Mouse (Mus musculus) CD4-positive helper T cell, adult 2 months (primary cell): ENCODE measurements around the gene Dcp1b.
A peak's percentile ranks its signal among the peaks of the same experiment; 100 is the strongest.

Experiments used
- DNase-seq: peaks from one replicate; pipeline ENCODE4 v3.0.0-alpha.2; 2012; ENCODE audit warnings: low read depth, missing footprints, low spot score

Dcp1b gene

DNA sequence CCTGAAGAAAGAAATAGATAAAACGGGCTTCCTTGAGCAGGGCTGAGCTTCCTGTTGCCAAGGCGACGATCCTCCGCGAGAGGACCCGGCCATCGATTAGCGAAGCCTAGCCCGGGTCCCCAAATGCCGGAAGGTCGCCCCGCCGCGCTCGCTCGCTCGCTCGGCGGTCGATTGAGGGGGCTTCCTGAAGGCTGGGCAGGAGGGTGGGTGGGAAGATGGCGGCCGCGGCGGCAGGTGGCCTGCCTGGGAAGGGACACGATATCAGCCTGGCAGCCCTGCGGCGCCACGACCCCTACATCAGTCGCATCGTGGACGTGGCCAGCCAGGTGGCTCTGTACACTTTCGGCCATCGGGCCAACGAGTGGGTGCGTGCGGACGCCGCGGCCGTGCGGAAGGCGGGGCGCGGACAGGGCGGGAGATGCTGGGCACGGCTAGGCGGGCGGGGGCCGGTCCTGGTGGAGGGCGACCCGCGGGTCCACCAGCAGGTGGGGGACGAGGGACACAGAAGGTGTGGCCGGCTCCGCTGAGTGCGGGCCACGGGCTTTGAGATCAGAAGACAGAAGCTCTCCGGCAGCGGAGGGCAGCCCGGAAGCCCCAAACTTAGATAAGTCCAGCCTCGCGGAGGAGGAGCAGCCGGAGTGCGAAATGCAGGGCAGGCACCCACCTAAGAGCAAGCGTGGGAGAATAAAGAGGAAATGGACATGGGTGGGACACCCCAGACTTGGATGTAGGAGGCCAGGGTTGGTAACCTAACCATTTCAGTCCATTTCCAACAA, at the start of gene Dcp1b:
Gene Dcp1b (plus strand): TSS at position 176 of the 776 bp plus-strand sequence.
- peak; percentile 94 for DNase-seq

DNA sequence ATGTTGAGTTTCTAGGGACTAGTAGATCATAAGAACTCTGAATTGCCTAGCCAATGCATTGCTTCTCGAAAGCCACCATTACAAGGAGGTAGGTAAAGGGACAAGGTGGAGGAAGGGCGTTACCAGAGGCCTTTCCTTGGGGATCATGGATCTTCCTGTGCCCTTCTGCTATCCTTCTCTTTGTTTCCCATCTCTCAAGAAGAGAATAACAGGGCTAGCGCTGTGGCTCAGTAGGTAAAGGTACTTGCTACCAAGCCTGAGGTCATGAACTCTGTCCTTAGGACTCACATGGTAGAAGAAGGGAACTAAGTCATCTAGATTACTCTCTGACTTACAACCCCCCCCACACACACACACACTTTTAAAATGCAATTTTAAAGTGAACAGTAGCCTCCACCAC, 48.1 kb upstream of the Dcp1b start:
- no peak for DNase-seq

DNA sequence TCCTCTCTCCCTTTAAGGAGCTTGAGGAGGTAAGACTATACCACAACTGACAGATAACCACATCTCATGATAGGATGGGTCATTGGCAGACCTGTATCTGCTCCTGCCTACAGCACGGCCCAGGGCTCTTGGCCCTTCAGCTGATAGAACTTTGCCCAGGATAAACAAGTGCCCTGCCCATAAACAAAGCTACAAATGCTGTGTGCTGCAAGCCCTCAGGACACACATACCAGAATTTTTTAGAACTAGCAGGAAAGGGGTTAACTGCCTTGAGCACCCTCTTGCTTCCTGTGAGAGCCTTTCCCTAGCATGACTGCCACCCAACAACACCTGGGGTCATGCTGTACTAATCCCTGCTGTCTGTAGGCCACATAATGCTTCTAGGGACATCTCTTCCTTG, 47.0 kb upstream of the Dcp1b start:
- DNase-seq, result no peak

GRCm38 (mm10) chr6:119128521-119128920, 46.5 kb upstream of the Dcp1b start:
- no peak for DNase-seq

DNA sequence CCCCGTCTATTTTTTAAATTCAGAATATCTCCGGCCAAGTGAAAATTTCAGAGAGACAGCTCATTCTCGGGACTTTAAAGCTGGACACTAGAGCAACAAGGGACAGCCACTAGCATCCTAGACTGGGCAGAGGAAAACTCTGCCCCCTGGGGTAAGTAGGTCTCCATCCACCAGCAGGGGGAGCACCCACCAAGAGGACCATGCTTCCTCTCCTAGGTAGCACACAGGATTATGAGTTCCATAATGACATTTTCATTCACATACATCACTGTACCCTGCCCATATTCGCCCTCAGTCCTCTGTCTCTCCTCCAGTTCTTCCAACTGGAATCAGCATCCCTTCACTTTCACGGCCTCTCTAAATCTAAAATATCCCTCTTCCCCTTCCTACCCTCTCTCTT, 45.4 kb upstream of the Dcp1b start:
- peak; percentile 31 for DNase-seq

DNA sequence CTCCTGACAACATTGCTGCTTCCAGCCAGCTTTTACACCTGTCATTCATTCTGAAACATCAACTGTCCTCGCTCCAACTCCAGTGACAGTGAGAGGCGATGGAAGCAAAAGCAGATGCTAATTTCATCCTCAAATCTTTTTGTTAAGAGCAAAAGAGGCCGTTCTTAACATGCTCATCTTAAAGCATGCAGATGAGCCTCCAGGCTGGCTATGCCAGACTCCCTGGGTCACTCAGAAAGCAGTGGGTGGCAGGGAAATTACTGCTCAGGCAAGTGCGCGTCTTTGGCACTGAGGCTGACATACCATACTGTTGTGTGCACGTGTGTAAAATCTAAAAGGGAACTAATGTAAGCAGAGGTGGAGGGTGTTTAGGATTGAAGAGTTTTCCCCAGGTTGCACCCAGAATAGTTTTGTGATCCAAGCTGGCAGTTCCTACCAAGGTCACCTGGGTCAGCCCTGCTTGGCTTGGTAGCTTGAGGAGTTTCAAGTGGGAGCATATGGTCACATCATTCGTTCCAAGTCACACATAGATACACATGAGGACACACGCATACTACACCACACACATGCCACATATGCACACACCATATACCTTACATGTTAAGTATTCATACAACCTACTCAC, 42.8 kb upstream of the Dcp1b start:
- no peak for DNase-seq

- no peak for DNase-seq
These were observed 42.2 kb upstream of the Dcp1b start for GRCm38 (mm10) chr6:119132863-119133262.

DNA sequence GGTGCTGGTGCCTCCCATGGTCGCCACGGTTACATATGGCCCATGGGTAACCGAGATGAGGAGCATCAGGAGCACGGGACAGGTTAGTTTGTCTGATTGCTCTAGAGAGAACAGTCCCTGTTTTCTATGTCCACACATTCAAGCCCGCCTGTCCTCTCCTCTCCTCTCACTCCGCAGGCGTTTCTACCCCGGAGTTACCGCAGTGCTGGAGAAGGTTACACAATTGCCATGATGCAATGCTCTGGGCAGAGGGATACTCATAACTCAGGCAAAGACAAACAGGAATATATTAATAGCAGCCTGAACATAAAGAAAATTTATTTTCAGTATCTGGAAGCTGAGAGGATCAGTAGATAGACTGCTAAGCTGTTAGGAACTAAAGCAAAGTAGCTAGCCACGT, 37.3 kb upstream of the Dcp1b start:
- DNase-seq, result no peak

GRCm38 (mm10) chr6:119139561-119139960, 35.5 kb upstream of the Dcp1b start:
- DNase-seq, result no peak

DNA sequence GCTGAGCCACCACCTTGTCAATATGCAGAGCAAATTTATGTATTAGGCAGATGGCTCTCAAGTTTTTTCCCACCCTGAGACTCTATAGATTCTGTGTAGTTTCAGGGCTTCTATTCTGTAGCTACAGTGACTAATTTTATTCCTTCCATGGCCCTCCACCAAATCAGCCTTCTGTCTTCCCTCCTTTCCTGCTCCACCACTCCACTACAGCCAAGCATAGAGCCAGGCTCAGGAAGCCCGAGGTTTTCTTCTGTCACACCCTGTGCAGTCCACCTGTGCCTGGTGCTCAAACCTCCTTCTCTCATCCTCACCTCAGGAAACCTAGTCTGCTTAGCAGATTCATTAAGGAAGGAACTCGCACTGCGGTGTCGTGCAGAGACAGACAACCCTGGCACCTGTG, 29.9 kb upstream of the Dcp1b start:
- no peak for DNase-seq

- DNase-seq, result no peak
These were observed 9.4 kb upstream of the Dcp1b start for GRCm38 (mm10) chr6:119165677-119166076.

GRCm38 (mm10) chr6:119174307-119175074, 562 bp upstream of the Dcp1b start:
- DNase-seq, result no peak

- no peak for DNase-seq
These were observed 1.1 kb downstream of the Dcp1b start for GRCm38 (mm10) chr6:119176103-119176502.

- DNase-seq, result no peak
These were observed 2.0 kb downstream of the Dcp1b start for GRCm38 (mm10) chr6:119177101-119177500.

GRCm38 (mm10) chr6:119180188-119180587, 5.1 kb downstream of the Dcp1b start:
- no peak for DNase-seq

DNA sequence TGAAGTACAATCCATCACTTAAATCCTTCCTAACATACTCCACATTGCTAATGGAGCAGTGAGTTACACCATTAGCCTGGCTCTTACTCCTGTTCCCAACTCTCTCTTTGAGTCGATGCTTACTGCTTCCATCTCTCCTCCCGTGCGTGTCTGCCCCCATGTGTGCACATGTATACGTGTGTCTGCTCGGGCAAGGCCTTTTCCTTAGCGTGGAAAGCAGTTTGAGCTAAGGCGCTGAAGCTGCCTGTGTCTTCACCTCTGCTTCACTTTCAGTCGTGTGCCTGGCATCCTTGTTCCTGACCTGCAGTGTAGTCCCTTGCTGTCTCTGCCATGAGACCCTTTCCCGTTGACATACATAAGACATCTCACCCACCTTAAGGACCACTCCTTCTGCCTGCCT, 7.2 kb downstream of the Dcp1b start:
- DNase-seq, result no peak

GRCm38 (mm10) chr6:119183781-119184180, 8.7 kb downstream of the Dcp1b start:
- DNase-seq, result no peak

DNA sequence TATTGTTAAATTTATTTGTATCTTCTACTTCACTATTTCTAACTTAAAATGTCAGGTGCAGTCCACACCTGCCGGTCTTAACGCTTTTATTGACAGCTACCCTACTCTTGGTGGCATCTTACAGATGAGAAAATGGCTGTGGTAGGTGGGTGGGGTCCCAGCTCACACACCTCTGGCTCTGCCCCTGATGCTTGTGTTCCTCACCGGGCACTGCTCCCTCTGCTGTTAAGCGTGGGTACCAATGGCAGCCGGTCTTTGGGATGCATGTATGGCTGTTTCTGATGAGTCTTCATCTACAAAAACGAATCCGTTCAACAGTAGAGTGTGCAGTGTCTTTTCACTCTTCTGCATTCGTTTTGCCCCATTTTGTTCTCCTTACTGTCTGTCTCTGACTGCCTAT, 11.6 kb downstream of the Dcp1b start:
- no peak for DNase-seq

GRCm38 (mm10) chr6:119187631-119188030, 12.6 kb downstream of the Dcp1b start:
- no peak for DNase-seq

DNA sequence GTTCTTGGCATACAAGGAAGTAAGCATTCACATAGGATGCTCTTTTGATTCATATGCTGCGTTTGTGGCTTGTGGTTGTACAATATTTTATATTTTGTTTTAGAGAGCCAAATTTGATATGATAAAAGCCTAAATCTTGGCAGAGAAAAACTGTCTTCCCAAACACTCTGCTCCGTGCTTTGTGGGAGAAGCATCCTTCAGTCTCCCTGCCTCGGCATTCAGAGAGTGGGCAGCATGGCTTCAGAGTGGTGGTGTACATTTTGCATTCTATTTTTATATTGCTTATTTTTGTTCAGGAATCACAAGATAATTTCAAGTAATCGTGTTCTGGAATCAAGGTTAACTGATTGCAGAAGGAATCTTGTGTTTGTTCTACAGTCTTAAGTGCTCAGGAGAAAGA, 16.4 kb downstream of the Dcp1b start:
- no peak for DNase-seq

DNA sequence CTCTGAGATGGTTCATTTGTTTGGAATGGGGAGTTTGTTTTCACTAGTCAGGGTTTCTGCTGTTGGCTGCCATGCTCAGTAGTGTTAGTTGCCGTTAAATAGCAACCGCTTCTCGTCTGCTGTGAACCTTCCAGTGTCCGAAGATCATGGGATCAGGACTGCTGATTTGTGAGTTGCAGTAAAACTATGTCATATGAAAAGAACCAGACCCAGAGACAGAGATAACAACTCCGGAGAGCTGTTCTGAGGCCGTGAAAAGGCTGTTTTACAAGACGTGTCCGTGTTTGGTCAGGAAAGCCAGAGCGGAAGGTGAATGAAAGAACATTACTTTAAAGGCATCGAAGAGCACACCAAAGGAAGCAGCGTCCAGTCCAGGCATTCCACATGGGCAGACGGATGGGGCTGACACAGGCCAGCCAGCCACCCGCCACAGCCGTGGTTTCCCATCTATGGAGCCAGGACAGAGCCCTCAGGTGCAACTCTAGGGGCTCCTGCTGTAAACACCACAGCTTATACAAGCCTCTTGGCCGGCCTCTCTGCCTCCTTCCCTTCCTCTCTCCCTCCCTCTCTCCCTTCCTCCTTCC, 18.6 kb downstream of the Dcp1b start:
- DNase-seq, result no peak

DNA sequence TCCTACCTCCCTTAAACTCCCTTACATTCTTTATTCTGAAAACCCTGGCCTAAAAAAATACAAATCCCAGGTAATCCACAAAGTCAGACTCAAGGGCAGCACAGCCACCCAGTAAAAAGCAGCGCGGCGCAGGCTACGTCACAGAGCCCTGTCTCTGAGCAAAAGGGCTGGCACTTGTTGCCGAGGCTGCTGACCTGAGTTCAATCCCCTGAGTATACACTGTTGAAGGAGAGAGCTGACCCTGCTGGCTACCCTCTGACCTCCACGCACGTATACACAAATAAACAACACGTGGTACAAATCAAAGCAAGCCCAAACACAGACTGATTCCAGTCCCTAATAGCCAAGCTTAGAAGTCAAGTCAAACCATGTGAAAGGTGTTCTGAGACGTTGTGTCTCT, 19.1 kb downstream of the Dcp1b start:
- DNase-seq, result no peak
